Mouse (Mus musculus): ENCODE data around the gene Mrps34.

DNA sequence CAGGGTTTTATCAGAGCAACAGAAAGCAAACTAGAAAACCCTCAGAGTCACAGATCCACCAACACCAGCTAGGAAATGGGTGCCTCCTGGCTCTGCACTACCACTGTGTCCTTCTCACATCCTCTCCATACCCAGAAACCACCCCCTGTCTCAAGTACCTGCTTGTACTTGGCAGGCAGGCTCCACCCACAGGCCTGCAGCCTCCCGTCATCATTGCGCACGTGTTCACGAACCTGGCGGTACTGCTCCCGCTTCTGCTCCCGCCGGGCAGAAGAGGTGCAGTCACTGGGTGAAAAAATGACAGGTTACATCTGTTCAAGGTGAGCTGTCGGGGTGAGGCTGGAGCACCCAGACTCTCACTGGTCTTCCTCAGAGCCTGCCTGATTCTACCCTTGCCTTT is 8.9 kb downstream of the Mrps34 start:
- TF ChIP-seq POLR2A (IDR thresholded peaks at IDR 0.05; ENCODE audit: low read depth, low read length) (no peak), EP300 (IDR thresholded peaks at IDR 0.05; ENCODE audit: low read length) (no peak), RCOR1 (conservative IDR thresholded peaks at IDR 0.05; ENCODE audit: low read depth, low read length) (no peak), KAT2A (IDR thresholded peaks at IDR 0.05; ENCODE audit: insufficient replicate concordance, low read length) (no peak), POLR2AphosphoS2 (IDR thresholded peaks at IDR 0.05; ENCODE audit: low read depth, low read length) (no peak), MAZ (IDR thresholded peaks at IDR 0.05; ENCODE audit: low read depth, low read length) (no peak)
